Mouse (Mus musculus) G1E-ER4 (cell line): ENCODE data around the gene 1700010B08Rik. TPM values are rescaled to one million over a fixed set of nuclear protein-coding genes. Genes with fewer than 3 reads are reported as not detected.

Source experiments
- GATA1 ChIP-seq: IDR thresholded peaks from one replicate; pipeline ENCODE4 v1.8.0; 2012; ENCODE audit warnings: low read length, inconsistent platforms
- polyA plus RNA-seq: library from polyadenylated mRNA; stranded (reverse); fragments of >175 nt; gene quantifications from 2 replicates; pipeline ENCODE4 v1.2.3, GENCODE M21; 2012

1700010B08Rik gene
- polyA plus RNA-seq, 1 experiment: not detected

DNA sequence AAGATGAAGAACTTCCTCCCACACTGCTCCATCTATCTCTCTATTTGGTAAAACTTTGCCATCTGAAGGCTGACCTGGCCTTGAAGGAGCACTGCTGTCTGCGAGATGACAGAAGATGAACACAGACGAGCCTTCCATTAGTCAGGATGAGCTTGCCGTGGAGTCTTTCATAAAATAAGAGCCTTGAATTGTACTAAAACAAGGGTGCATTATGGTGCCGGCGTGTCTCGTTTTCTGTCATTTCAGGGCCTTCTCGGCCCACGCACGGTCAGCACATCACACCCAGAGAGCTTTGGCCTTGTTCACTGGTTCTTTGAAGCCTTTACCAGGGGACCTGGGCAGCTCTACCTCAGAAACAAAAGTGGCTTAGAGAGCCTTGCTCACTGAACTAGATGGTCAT lies 23.5 kb downstream of the 1700010B08Rik start:
- no peak for TF ChIP-seq GATA1

DNA sequence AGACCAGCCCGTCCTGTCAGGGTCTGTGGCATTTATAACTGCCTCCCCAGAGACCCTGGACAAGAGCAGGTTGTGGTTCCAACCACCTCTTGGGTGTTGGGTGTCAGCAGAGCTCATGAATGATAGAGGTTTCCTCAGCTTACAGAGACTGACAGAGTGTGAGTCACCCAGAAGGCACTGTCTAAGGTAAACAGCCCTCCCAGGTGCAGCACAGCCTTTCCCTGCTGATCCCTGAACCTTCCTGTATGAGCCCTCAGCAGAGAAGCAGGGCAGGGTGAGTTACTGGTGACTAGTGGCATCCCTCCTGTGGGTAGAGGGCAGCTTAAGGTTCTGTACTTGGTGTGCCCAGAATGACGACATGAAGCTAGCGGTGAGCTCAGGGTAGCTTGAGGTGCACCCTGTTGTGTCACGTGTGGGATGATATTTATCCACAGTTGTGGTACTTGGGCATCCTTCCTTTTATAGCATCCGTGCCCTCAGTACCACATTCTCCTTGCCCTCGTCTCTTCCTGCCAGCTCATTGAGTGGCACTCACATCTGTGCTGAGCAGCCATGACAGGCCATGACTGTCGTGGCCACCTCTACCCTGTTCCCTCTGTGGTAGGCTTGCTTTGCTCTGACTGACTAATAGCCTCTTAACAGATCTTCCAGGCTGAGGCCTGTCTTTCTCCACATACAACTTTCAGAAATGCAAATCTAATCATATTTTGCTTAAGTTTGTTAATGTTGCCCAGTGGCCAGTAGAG lies 25.0 kb downstream of the 1700010B08Rik start:
- TF ChIP-seq GATA1: no peak

DNA sequence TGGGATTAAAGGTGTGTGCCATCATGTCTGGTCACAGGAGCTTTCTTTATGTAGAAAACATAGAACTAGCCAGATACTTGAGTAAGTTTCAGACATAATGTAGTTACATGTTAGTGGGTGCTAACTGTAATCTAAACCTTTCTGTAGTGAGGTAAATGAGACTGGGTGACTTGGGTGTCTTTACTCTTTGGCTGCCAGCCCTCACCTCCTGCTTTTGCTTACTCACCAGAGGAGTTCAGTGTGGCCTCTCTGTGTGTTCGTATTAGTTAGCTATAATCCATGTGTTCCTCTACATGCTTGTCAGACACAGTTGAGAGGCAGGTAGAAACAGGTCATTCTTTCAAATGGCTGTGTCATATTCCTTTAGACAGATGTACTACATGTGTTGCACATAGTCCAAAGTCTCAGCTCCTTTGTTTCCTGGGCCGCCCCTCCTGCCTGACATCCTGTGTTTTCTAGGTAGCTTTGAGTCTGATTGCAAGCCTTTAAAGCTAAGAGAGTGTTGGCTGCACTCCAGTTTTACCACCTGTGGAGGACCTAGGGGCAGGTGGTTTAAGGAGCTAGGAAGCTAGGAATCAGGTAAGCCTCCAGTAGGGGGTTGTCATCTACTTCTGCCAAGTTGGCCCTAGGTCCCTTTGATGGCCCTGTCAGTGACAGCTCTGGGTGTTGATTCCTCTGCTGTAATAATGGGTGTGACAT lies 29.9 kb downstream of the 1700010B08Rik start:
- no peak for TF ChIP-seq GATA1

DNA sequence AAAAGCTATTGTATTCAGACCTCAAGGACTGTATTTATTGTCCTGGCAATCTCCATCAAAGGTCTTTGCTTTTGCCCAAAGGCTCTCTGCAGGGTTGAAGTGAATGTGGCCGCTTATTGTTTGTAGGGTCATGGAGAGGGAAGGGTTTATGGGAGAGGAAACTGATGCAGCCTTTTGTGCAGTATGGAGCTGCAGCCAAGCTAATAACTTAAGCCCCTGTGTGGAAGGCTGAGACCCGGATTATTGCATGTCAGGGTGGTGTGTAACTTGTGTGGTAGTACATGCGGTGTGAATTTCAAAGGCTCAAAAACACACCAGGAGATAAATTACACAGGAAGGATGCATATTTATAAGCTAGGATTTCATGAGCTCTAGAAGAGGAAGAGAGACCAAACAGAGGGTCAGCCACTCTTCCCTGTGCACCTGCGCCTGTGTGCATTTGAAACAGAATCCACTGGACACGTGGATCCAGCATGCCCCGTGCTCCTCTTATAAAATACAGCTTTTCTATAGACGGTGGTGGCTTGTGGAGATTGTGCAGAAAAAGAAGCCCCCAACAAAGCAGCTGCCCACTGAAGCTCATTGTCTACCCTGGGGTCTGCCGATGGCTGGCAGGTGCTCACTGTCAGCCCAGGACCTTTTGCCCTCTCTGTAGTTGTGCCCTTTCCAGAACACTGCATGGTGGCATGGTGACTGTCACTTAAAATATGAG lies 36.4 kb downstream of the 1700010B08Rik start:
- no peak for TF ChIP-seq GATA1

DNA sequence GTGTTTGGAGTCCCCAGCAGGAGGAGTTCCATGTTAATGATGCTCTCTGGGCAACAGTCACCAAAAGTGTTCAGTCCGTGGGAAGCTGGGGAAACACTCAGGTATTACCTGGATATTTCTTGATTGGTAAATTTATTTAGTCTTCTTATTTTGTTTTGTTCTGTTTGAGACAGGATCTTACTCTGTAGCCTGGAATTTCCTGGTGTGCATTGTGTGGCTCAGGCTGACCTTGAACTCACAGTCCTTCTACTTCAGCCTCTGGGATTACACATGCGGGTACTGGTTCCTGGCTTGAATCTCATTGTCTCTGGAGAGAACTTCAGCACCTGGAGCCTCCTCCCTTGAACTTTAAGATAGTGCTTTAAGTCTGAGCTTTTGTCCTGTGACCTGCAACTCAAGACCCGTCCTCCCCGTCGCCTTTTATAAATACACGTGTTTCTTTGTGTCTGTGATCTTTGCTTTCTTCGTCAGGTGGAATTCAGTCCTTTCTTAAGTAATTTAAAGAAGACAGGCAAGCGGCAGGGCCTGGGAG lies 38.5 kb downstream of the 1700010B08Rik start:
- TF ChIP-seq GATA1: no peak

DNA sequence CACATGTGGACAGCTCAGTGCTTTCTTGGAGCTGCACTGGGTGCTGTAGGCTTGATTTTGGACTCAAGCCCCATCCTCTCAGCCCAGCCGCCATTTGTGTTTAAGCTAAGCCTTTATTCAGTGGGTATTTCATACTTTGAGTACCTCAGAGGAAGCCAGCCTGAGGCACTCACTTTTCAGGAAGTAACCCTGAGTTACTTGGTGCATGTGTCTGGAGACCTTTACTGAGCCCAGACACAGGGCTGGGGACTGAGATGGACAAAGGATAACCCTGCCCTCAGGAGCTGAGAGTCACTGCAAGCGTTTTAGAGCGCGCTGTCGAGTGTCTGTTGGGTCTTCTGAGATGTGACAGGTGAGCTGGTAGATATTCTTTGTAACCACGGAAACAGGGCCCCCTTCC lies 41.4 kb downstream of the 1700010B08Rik start:
- no peak for TF ChIP-seq GATA1

DNA sequence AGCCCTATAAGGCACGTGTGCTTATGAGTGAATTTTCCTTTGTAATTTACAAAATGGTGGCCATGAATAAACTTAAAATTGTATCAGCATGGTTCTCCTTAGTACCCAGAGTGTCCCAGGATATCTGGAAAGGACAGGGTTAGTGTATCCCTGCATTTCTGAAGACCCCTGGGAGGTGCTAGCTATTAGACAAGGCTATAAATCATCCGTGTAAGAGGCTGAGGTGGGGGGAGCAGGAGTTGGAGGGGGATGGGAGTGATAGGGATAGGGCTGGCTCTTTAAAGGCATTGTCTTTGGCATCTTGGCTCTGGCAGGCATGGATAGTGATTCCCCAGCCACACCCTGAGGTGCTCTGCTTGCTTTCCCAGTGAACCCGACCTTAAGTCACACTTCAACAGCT lies 45.4 kb downstream of the 1700010B08Rik start:
- TF ChIP-seq GATA1: no peak

DNA sequence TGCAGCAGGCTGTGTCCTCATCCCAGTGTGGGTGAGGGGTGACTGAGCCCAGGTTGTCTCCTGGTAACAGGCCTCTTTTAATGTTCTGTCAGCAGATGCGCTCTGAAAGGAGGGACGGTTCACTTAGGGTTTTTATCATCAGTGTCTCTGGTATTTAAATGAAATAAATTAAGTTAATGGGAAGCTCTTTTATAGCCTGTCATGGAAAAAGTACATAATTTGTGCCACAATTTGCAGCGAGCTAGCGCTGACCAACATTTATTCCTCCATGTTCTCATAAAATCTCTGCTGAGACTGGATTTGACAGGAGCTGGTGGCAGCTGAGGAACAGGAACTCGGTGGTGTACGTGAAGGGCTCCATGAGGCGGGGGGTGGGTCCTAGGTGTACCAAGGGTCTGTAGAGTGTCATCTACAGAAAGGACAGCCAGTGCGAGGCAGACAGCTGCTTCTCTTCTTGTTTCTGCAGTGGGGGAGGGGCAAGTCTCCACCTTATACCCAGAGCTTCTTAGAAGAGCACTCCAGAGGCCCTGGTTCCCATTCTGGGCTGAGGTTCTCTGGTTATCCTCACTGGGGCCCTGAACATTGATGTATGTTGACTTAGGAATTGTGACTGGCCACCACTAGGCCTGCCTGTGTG lies 48.9 kb downstream of the 1700010B08Rik start:
- TF ChIP-seq GATA1: no peak

DNA sequence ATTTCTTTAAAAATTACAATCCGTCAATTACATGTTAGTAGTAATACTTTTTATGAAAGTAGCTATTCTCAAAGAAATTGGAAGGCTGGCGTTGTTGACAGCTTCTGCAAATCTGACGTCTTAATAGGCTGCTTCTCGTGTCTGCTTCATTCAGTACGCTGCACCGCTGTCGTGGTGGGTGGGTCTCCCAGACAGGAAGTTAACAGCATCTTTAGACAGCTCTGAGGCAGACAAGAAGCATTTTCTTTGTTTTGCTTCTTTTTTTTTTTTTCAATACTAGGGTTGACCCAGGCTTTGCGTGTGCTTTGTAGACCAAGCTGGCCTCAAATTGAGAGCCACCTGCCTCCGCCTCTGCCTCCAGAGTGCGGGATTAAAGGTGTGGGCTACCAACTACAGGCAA lies 50.0 kb downstream of the 1700010B08Rik start:
- no peak for TF ChIP-seq GATA1

DNA sequence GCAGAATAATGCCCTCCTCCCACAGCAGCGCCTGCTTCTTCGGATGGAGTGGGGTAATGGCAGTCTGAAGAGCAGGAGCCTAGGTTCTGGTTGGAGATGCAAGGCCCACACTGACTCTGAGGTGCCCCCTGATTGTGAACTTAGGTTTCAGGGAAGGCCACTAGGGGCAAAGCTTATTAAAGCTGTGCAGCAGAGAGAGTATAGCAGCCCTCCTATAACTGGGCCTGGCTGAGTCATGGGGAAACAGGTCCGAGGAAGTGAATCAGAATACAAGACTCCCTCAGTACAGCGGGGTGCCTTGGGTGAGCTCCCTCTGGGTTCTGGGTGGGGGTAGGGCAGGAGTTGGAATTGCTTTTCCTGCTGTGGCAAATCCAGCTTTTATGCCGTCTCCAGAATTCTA lies 51.4 kb downstream of the 1700010B08Rik start:
- no peak for TF ChIP-seq GATA1

Other genes starting within 250 kb of the 1700010B08Rik start
- gene 1700021F07Rik, start 196.8 kb upstream of the 1700010B08Rik start, polyA plus RNA-seq: not detected in 2 replicates
- gene Ankrd60, start 141.1 kb upstream of the 1700010B08Rik start, polyA plus RNA-seq: not detected in 2 replicates
- gene Rab22a, start 59.7 kb upstream of the 1700010B08Rik start, polyA plus RNA-seq: 19.0 and 28.5 TPM in 2 replicates
- 19.5 and 25.3 TPM in 2 replicates for gene Vapb, start 18.1 kb downstream of the 1700010B08Rik start, polyA plus RNA-seq